Mouse (Mus musculus) kidney, postnatal 0 days (tissue): ENCODE measurements around the gene Ddx60. TPM values are rescaled to one million over a fixed set of nuclear protein-coding genes. Genes with fewer than 3 reads are reported as not detected.
"Not testable (repeated sequence)": the region's sequence is repeated elsewhere in the genome, so short reads cannot be mapped to it uniquely, and the experiment has no call there.

Source experiments
- ATAC-seq: fragments of 200-750 bp; cut with Nextera tagmentation; replicated peaks from 2 replicates; pipeline ENCODE4 v1.8.0; 2017; ENCODE audit warnings: low read depth, moderate number of reproducible peaks, moderate TSS enrichment, moderate library complexity; ENCODE audit not compliant: low FRiP score
- DNase-seq: peaks from one replicate; pipeline ENCODE4 v3.0.0-alpha.2; 2016; ENCODE audit warnings: low spot score
- H3K27ac ChIP-seq: fragments of 300-500 bp; sonication (generic); 2 replicates; pipeline ENCODE4 v1.5.1; 2014; ENCODE audit warnings: mild to moderate bottlenecking
- H3K27me3 ChIP-seq: fragments of 300-500 bp; sonication (generic); 2 replicates; pipeline ENCODE4 v1.6.1; 2014; ENCODE audit warnings: low read length, mixed read lengths; ENCODE audit not compliant: insufficient read depth
- H3K36me3 ChIP-seq: fragments of 300-500 bp; sonication (generic); 2 replicates; pipeline ENCODE4 v1.6.1; 2014; ENCODE audit warnings: low read length, mixed read lengths; ENCODE audit not compliant: insufficient read depth
- H3K4me1 ChIP-seq: fragments of 300-500 bp; sonication (generic); replicated peaks from 2 replicates; pipeline ENCODE4 v1.6.1; 2014; ENCODE audit warnings: antibody characterized with exemption, low read length, mixed read lengths; ENCODE audit not compliant: insufficient read depth
- H3K4me2 ChIP-seq: fragments of 300-500 bp; sonication (generic); 2 replicates; pipeline ENCODE4 v1.6.1; 2014; ENCODE audit warnings: mild to moderate bottlenecking, low read length, moderate library complexity, mixed read lengths
- H3K4me3 ChIP-seq: fragments of 300-500 bp; sonication (generic); replicated peaks from 2 replicates; pipeline ENCODE4 v1.5.1; 2014; ENCODE audit warnings: low read depth, low read length
- H3K9ac ChIP-seq: fragments of 300-500 bp; sonication (generic); 2 replicates; pipeline ENCODE4 v1.6.1; 2014; ENCODE audit warnings: low read depth, low read length
- H3K9me3 ChIP-seq: fragments of 300-500 bp; sonication (generic); replicated peaks from 2 replicates; pipeline ENCODE4 v1.6.1; 2016; ENCODE audit warnings: low read length, inconsistent platforms, mixed read lengths
- CTCF ChIP-seq: IDR thresholded peaks from 2 replicates; pipeline ENCODE4 v1.5.1; 2016; ENCODE audit warnings: antibody characterized with exemption, low read depth, mild to moderate bottlenecking, moderate library complexity
- WGBS: fragments of 180-500 bp; shearing (Covaris S2); extraction: QIAGEN DNeasy Blood & Tissue Kit; methylation state at CpG from one replicate; pipeline ENCODE4 v1.1.7; 2014; 5-methylcytosine and 5-hydroxymethylcytosine counted together
- polyA plus RNA-seq: library from polyadenylated mRNA; unstranded; fragments of >200 nt; fragmentation: Nextera tagmentation; extraction: Ambion mirVana; gene quantifications from 2 replicates; pipeline ENCODE4 v1.2.1, GENCODE M21; 2015

Gene Ddx60
- polyA plus RNA-seq, 1 experiment from 2014 or later, result 4.0 TPM

GRCm38 (mm10) chr8:61920389-61920788 is 7.5 kb upstream of the Ddx60 start:
- H3K4me3 ChIP-seq, result no peak overlapping the region
- DNase-seq (no peak), ATAC-seq (no peak)
- no peak overlapping the region for H3K9ac ChIP-seq
- H3K27ac ChIP-seq, result no peak overlapping the region
- H3K9me3 ChIP-seq, result no peaks in the 10 kb centered on the region
- no peaks in the 10 kb centered on the region for H3K36me3 ChIP-seq
- WGBS, result 68% methylated on average over 7 of the region's 7 CpGs
- H3K27me3 ChIP-seq, result no peaks in the 10 kb centered on the region
- no peak for TF ChIP-seq CTCF
- no peaks in the 10 kb centered on the region for H3K4me1 ChIP-seq
- H3K4me2 ChIP-seq, result no peak overlapping the region

GRCm38 (mm10) chr8:61921454-61922054 is 6.3 kb upstream of the Ddx60 start:
- Histone ChIP-seq H3K27me3 (no peaks in the 10 kb centered on the region), H3K4me3 (no peak overlapping the region), H3K9me3 (no peaks in the 10 kb centered on the region), H3K9ac (no peak overlapping the region), H3K36me3 (no peaks in the 10 kb centered on the region), H3K27ac (no peak overlapping the region), H3K4me2 (no peak overlapping the region), H3K4me1 (no peaks in the 10 kb centered on the region)
- 82% methylated on average over 10 of the region's 10 CpGs for WGBS
- TF ChIP-seq CTCF, result no peak
- DNase-seq (no peak), ATAC-seq (no peak)

- H3K4me3 ChIP-seq, result no peak overlapping the region
- TF ChIP-seq CTCF, result no peak
- H3K9ac ChIP-seq, result no peak overlapping the region
- H3K4me1 ChIP-seq, result no peaks in the 10 kb centered on the region
- DNase-seq (no peak), ATAC-seq (no peak)
- no peaks in the 10 kb centered on the region for H3K27me3 ChIP-seq
- no peak overlapping the region for H3K27ac ChIP-seq
- no peaks in the 10 kb centered on the region for H3K9me3 ChIP-seq
- no peaks in the 10 kb centered on the region for H3K36me3 ChIP-seq
- 69% methylated on average over 1 of the region's 1 CpGs for WGBS
- no peak overlapping the region for H3K4me2 ChIP-seq
Measured at GRCm38 (mm10) chr8:61924518-61924917, 3.4 kb upstream of the Ddx60 start.

- no peak for TF ChIP-seq CTCF
- Histone ChIP-seq H3K9me3 (no peaks in the 10 kb centered on the region), H3K36me3 (no peaks in the 10 kb centered on the region), H3K27ac (no peak overlapping the region), H3K4me1 (no peaks in the 10 kb centered on the region), H3K27me3 (no peaks in the 10 kb centered on the region), H3K4me2 (no peak overlapping the region), H3K4me3 (no peak overlapping the region), H3K9ac (no peak overlapping the region)
- DNase-seq (peak; percentile 36), ATAC-seq (no peak)
- WGBS, result 8% methylated on average over 2 of the region's 2 CpGs
Measured at GRCm38 (mm10) chr8:61933243-61933642, 5.4 kb downstream of the Ddx60 start.

- H3K9me3 ChIP-seq, result no peaks in the 10 kb centered on the region
- no peak for ATAC-seq
- no peak overlapping the region for H3K9ac ChIP-seq
- H3K27me3 ChIP-seq, result no peaks in the 10 kb centered on the region
- no peak overlapping the region for H3K4me2 ChIP-seq
- 54% methylated on average over 2 of the region's 2 CpGs for WGBS
- no peak overlapping the region for H3K27ac ChIP-seq
- no peak for DNase-seq
- no peaks in the 10 kb centered on the region for H3K4me1 ChIP-seq
- no peak overlapping the region for H3K4me3 ChIP-seq
- no peaks in the 10 kb centered on the region for H3K36me3 ChIP-seq
- TF ChIP-seq CTCF, result no peak
Measured at GRCm38 (mm10) chr8:61937576-61937975, 9.7 kb downstream of the Ddx60 start.

- not testable (repeated sequence) for DNase-seq, H3K36me3 ChIP-seq, H3K27ac ChIP-seq, H3K4me1 ChIP-seq, H3K4me3 ChIP-seq, H3K27me3 ChIP-seq, H3K4me2 ChIP-seq, H3K9ac ChIP-seq, H3K9me3 ChIP-seq, ATAC-seq
- WGBS, result 73% methylated on average over 4 of the region's 4 CpGs
Measured at GRCm38 (mm10) chr8:61964591-61965375, 36.9 kb downstream of the Ddx60 start.
